Mouse (Mus musculus) myocyte (in vitro differentiated cells): ENCODE results near the gene Neurl1a.

ENCODE experiments used
- CEBPB ChIP-seq: IDR thresholded peaks from 2 replicates; pipeline ENCODE4 v1.6.1; 2011; ENCODE audit warnings: mild to moderate bottlenecking, moderate library complexity; ENCODE audit not compliant: poor library complexity, insufficient read depth, severe bottlenecking
- E2F4 ChIP-seq: IDR thresholded peaks from one replicate; pipeline ENCODE4 v1.6.1; 2011; ENCODE audit warnings: mild to moderate bottlenecking, control low read depth, moderate library complexity; ENCODE audit not compliant: insufficient read depth
- MAX ChIP-seq: IDR thresholded peaks from one replicate; pipeline ENCODE4 v1.6.1; 2011; ENCODE audit warnings: low read depth, mild to moderate bottlenecking, control low read depth
- MYOD1 ChIP-seq, 3 experiments: IDR thresholded peaks; one replicate each; pipeline ENCODE4 v1.6.1; 2011; ENCODE audit warnings: control low read depth in 2 of 3, low read depth in 2 of 3, mild to moderate bottlenecking in 2 of 3, moderate library complexity in 1 of 3; ENCODE audit not compliant: insufficient read length in 2 of 3, control insufficient read depth in 1 of 3
- MYOG ChIP-seq, 3 experiments: IDR thresholded peaks; one replicate each; pipeline ENCODE4 v1.6.1; 2011; ENCODE audit warnings: control low read depth in 2 of 3, low read depth in 2 of 3, mild to moderate bottlenecking in 2 of 3; ENCODE audit not compliant: insufficient read length in 2 of 3, control insufficient read depth in 1 of 3, insufficient read depth in 1 of 3
- POLR2A ChIP-seq: IDR thresholded peaks from one replicate; pipeline ENCODE4 v1.6.1; 2011; ENCODE audit warnings: low read depth, mild to moderate bottlenecking, control low read depth, moderate library complexity; ENCODE audit not compliant: insufficient read length
- POLR2AphosphoS2 ChIP-seq: IDR thresholded peaks from one replicate; pipeline ENCODE4 v1.6.1; 2011; ENCODE audit warnings: low read depth, control low read depth; ENCODE audit not compliant: insufficient read length
- REST ChIP-seq: IDR thresholded peaks from one replicate; pipeline ENCODE4 v1.6.1; 2011; ENCODE audit warnings: mild to moderate bottlenecking, control low read depth, moderate library complexity; ENCODE audit not compliant: insufficient read depth, insufficient read length
- TCF12 ChIP-seq: IDR thresholded peaks from one replicate; pipeline ENCODE4 v1.6.1; 2011; ENCODE audit warnings: mild to moderate bottlenecking, control low read depth; ENCODE audit not compliant: poor library complexity, insufficient read depth, severe bottlenecking
- TCF3 ChIP-seq: IDR thresholded peaks from one replicate; pipeline ENCODE4 v1.6.1; 2011; ENCODE audit warnings: low read depth, control low read depth; ENCODE audit not compliant: insufficient read length
- USF1 ChIP-seq: IDR thresholded peaks from one replicate; pipeline ENCODE4 v1.6.1; 2011; ENCODE audit warnings: low read depth, mild to moderate bottlenecking, control low read depth, moderate library complexity

- TF ChIP-seq TCF12 (no peak), E2F4 (no peak), MYOG (IDR thresholded peaks at IDR 0.05; ENCODE audit: control insufficient read depth in 1 of 3, insufficient read depth in 1 of 3, insufficient read length in 2 of 3, low read depth in 2 of 3) (peak in 2 of 3 experiments; percentile 34 to 57), POLR2A (no peak), MYOD1 (IDR thresholded peaks at IDR 0.05; ENCODE audit: control insufficient read depth in 1 of 3, insufficient read length in 2 of 3, low read depth in 2 of 3) (peak in 2 of 3 experiments; percentile 45 to 66), CEBPB (peak; percentile 33; the same call in 1 of the 2 replicates), MAX (no peak), USF1 (no peak), POLR2AphosphoS2 (no peak), REST (no peak), TCF3 (no peak)
These were observed 10.9 kb upstream of the Neurl1a start for GRCm38 (mm10) chr19:47167617-47168214.
